Mouse (Mus musculus) kidney, adult 2 months (tissue): ENCODE results near the gene Pagr1b.

Experiments
- CTCF ChIP-seq: fragments of 200-500 bp; conservative IDR thresholded peaks from 2 replicates; pipeline ENCODE4 v1.5.1; 2011; ENCODE audit warnings: low read depth, mild to moderate bottlenecking, control low read depth, low read length, moderate library complexity, mixed read lengths; ENCODE audit not compliant: insufficient read depth, insufficient read length
- POLR2A ChIP-seq: fragments of 200-500 bp; IDR thresholded peaks from one replicate; pipeline ENCODE4 v1.6.1; 2011; ENCODE audit warnings: low read depth, low read length, control low read depth

GRCm38 (mm10) chr7:126981601-126982000, 34.7 kb downstream of the Pagr1b start:
- TF ChIP-seq POLR2A (no peak), CTCF (no peak)
